Comparison of ENCODE assay signal across 8 mouse cellular contexts in the genomic region with DNA sequence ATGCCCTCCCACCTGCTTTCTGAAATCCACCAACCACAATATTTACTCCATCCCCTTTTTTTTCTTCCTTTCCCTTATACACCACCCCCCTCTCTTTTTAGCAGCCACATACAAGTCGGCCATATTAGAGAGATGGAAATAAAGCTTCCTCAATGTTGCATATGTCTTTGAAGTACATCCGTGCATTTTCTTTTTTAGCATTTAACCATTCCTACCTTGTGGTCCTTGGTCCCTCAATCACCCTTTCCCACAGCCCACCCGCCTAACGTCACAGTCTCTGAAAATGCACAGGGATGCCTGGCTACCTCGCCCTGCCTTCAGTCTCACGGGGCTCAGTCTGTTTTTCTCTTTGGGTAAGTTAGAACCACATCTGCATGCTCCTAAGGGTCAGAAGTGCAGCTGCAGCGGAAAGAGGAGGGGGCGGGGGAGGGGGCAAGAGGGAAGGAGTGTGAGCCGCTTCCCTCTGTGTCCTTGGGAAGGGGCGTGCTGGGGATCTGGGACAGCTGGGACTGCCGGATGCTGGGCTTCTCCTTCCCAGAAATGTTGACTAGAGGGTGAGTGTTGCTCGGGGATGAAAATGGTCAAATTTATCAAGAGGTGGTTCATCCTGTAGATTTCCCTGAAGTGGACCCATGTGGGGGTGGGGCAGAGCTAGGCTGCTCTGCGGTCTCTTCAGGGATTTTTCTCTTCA. TPM values are rescaled to one million over a fixed set of nuclear protein-coding genes. Genes with fewer than 3 reads are reported as not detected.
DNase-seq lines count a peak whose midpoint lies in the region; ATAC-seq lines count a peak whose summit lies in the region.

A gene (plus strand): TSS at position 42 of the 691 bp plus-strand sequence.

- peak within 1 kb of the TSS; percentile 51 for H3K4me3 ChIP-seq in liver, embryonic 11.5 days (ENCODE audit: low read depth, low read length)
- H3K4me3 ChIP-seq in forebrain, embryonic 13.5 days: peak within 1 kb of the TSS; percentile 61
- H3K4me3 ChIP-seq in limb, embryonic 10.5 days: peak within 1 kb of the TSS; percentile 69

- H3K9me3 ChIP-seq in liver, embryonic 11.5 days (ENCODE audit: control insufficient read depth, low read length): no peaks in the 10 kb centered on the region
- H3K9me3 ChIP-seq in forebrain, embryonic 13.5 days (replicated peaks): no peaks in the 10 kb centered on the region
- no peaks in the 10 kb centered on the region for H3K9me3 ChIP-seq in limb, embryonic 10.5 days (replicated peaks)

- DNase-seq in adrenal gland, adult 18-20 months (ENCODE audit: low spot score in 2 of 2): no peak
- no peak for DNase-seq in adrenal gland, postnatal 4 days (ENCODE audit: low spot score in 2 of 2)
- DNase-seq in liver, embryonic 11.5 days (ENCODE audit: low spot score): no peak
- DNase-seq in liver: no peak
- peak; percentile 74 for DNase-seq in limb, embryonic 10.5 days (ENCODE audit: low spot score)
- peak; percentile 55 for DNase-seq in retina, postnatal 1 day
- no peak for DNase-seq in gastrocnemius, adult 8-10 months (ENCODE audit: low spot score in 2 of 2)

- H3K36me3 ChIP-seq in liver, embryonic 11.5 days (ENCODE audit: control insufficient read depth, insufficient read depth, low read length): no peaks in the 10 kb centered on the region
- H3K36me3 ChIP-seq in forebrain, embryonic 13.5 days (ENCODE audit: poor library complexity, severe bottlenecking): no peaks in the 10 kb centered on the region
- H3K36me3 ChIP-seq in limb, embryonic 10.5 days: no peaks in the 10 kb centered on the region; the same call in 1 of the 2 replicates

- ATAC-seq in liver, embryonic 11.5 days (replicated peaks; ENCODE audit: low FRiP score): no peak
- ATAC-seq in forebrain, embryonic 13.5 days: peak; percentile 58

- H3K4me1 ChIP-seq in liver, embryonic 11.5 days (replicated peaks; ENCODE audit: control insufficient read depth, insufficient read depth, low read length): 0 out of 2 replicates have a peak, but pooled peaks cover 4% of the 10 kb centered on the region
- peaks cover 23% of the 10 kb centered on the region for H3K4me1 ChIP-seq in forebrain, embryonic 13.5 days
- peaks cover 75% of the 10 kb centered on the region for H3K4me1 ChIP-seq in limb, embryonic 10.5 days

- peak within 1 kb of the TSS; percentile 47 for H3K4me2 ChIP-seq in liver, embryonic 11.5 days
- peak within 1 kb of the TSS; percentile 69 for H3K4me2 ChIP-seq in forebrain, embryonic 13.5 days

- WGBS in liver, embryonic 11.5 days: 3% methylated on average over 13 of the region's 13 CpGs
- 0% methylated on average over 13 of the region's 13 CpGs for WGBS in forebrain, embryonic 13.5 days
- 1% methylated on average over 13 of the region's 13 CpGs for WGBS in limb, embryonic 10.5 days

- H3K27ac ChIP-seq in liver, embryonic 11.5 days (ENCODE audit: low read depth, low read length): peak within 1 kb of the TSS; percentile 35; the same call in 1 of the 2 replicates
- H3K27ac ChIP-seq in forebrain, embryonic 13.5 days: peak within 1 kb of the TSS; percentile 75
- H3K27ac ChIP-seq in limb, embryonic 10.5 days: peak within 1 kb of the TSS; percentile 95

- H3K9ac ChIP-seq in liver, embryonic 11.5 days (ENCODE audit: low read depth, low read length): peak within 1 kb of the TSS; percentile 42
- H3K9ac ChIP-seq in forebrain, embryonic 13.5 days: peak within 1 kb of the TSS; percentile 81

- peaks cover 22% of the 10 kb centered on the region for H3K27me3 ChIP-seq in liver, embryonic 11.5 days (replicated peaks; ENCODE audit: control insufficient read depth, insufficient read depth, low read length)
- peaks cover 29% of the 10 kb centered on the region for H3K27me3 ChIP-seq in forebrain, embryonic 13.5 days
- H3K27me3 ChIP-seq in limb, embryonic 10.5 days (ENCODE audit: low read depth, poor library complexity, severe bottlenecking): no peaks in the 10 kb centered on the region

RNA-seq across cellular contexts. Expression of the gene that starts here (rescaled TPM):
- total RNA-seq in adrenal gland, adult 18-20 months (2021): 10 to 100 TPM; 11.1 to 11.2 TPM
- total RNA-seq in adrenal gland, postnatal 4 days (2021): 1 to 10 TPM; 6.6 to 7.9 TPM
- polyA plus RNA-seq in liver, embryonic 11.5 days (2014; fragmentation: Nextera tagmentation; extraction: Ambion mirVana): 1.9 and 2.3 TPM in 2 replicates
- polyA plus RNA-seq in forebrain, embryonic 13.5 days (2015; fragmentation: Nextera tagmentation; extraction: Ambion mirVana): 3.4 and 3.8 TPM in 2 replicates
- polyA plus RNA-seq in limb, embryonic 10.5 days (2016; fragmentation: Nextera tagmentation; extraction: Ambion mirVana): 12.0 and 14.1 TPM in 2 replicates
- 1 to 10 TPM; 1.5 to 2.1 (median 1.6) TPM for total RNA-seq in gastrocnemius, adult 8-10 months (2022)

Comparison
In these comparisons a context has a peak if more than half of its experiments do, and no peak if none do; other contexts are left out.
1. DNase-seq: peak in limb, embryonic 10.5 days (single experiment) and retina, postnatal 1 day (single experiment); none in adrenal gland, adult 18-20 months (0 of 2), adrenal gland, postnatal 4 days (0 of 2), liver, embryonic 11.5 days (single experiment), liver (single experiment) and gastrocnemius, adult 8-10 months (0 of 2).
2. H3K27ac ChIP-seq: peak in every context shown above with its lines; median percentile 95 in limb, embryonic 10.5 days; 75 in forebrain, embryonic 13.5 days; 35 in liver, embryonic 11.5 days.
3. Peak in every context shown above with its lines, with median percentiles within 50 percentile points of each other: H3K4me3 ChIP-seq.